Mouse (Mus musculus): ENCODE results near the gene Agbl5. TPM values are rescaled to one million over a fixed set of nuclear protein-coding genes. Genes with fewer than 3 reads are reported as not detected.
"Not testable (repeated sequence)": the region's sequence is repeated elsewhere in the genome, so short reads cannot be mapped to it uniquely, and the experiment has no call there.

Agbl5 gene
- polyA plus RNA-seq, 1 experiment from 2014 or later = 21.5 TPM

GRCm38 (mm10) chr5:30879347-30879943 lies 9.0 kb upstream of the Agbl5 start:
- WGBS = 79% methylated on average over 5 of the region's 5 CpGs
- Histone ChIP-seq H3K27me3 (ENCODE audit: control insufficient read depth, insufficient read depth, low read length) (no peaks in the 10 kb centered on the region), H3K27ac (ENCODE audit: low read depth, low read length) (no peak overlapping the region), H3K4me2 (replicated peaks; ENCODE audit: low read depth, low read length) (no peak overlapping the region), H3K4me3 (ENCODE audit: low read depth, low read length) (no peak overlapping the region), H3K4me1 (replicated peaks; ENCODE audit: control insufficient read depth, insufficient read depth, low read length) (no peaks in the 10 kb centered on the region), H3K36me3 (ENCODE audit: control insufficient read depth, insufficient read depth, low read length) (peaks cover 23% of the 10 kb centered on the region), H3K9me3 (ENCODE audit: control insufficient read depth, low read length) (no peaks in the 10 kb centered on the region), H3K9ac (ENCODE audit: low read depth, low read length) (no peak overlapping the region)
- DNase-seq (ENCODE audit: low spot score) (no peak), ATAC-seq (ENCODE audit: low FRiP score) (no peak)

GRCm38 (mm10) chr5:30881839-30882238 lies 6.7 kb upstream of the Agbl5 start:
- not testable (repeated sequence) for H3K4me2 ChIP-seq (replicated peaks; ENCODE audit: low read depth, low read length); H3K27me3 ChIP-seq (ENCODE audit: control insufficient read depth, insufficient read depth, low read length); H3K27ac ChIP-seq (ENCODE audit: low read depth, low read length); ATAC-seq (ENCODE audit: low FRiP score); H3K4me1 ChIP-seq (replicated peaks; ENCODE audit: control insufficient read depth, insufficient read depth, low read length); H3K9me3 ChIP-seq (ENCODE audit: control insufficient read depth, low read length); H3K4me3 ChIP-seq (ENCODE audit: low read depth, low read length); H3K36me3 ChIP-seq (ENCODE audit: control insufficient read depth, insufficient read depth, low read length); DNase-seq (ENCODE audit: low spot score); H3K9ac ChIP-seq (ENCODE audit: low read depth, low read length)
- 81% methylated on average over 4 of the region's 4 CpGs for WGBS

GRCm38 (mm10) chr5:30886209-30886608 lies 2.3 kb upstream of the Agbl5 start:
- DNase-seq (ENCODE audit: low spot score) (no peak), ATAC-seq (ENCODE audit: low FRiP score) (no peak)
- no peaks in the 10 kb centered on the region; the same call in none of the 2 replicates for H3K4me1 ChIP-seq (replicated peaks; ENCODE audit: control insufficient read depth, insufficient read depth, low read length)
- H3K27me3 ChIP-seq (ENCODE audit: control insufficient read depth, insufficient read depth, low read length) = no peaks in the 10 kb centered on the region
- H3K27ac ChIP-seq (ENCODE audit: low read depth, low read length) = no peak overlapping the region
- H3K4me3 ChIP-seq (ENCODE audit: low read depth, low read length) = no peak overlapping the region
- H3K4me2 ChIP-seq (replicated peaks; ENCODE audit: low read depth, low read length) = no peak overlapping the region; the same call in 1 of the 2 replicates
- no peak overlapping the region for H3K9ac ChIP-seq (ENCODE audit: low read depth, low read length)
- no peaks in the 10 kb centered on the region for H3K9me3 ChIP-seq (ENCODE audit: control insufficient read depth, low read length)
- WGBS = 61% methylated on average over 4 of the region's 4 CpGs
- H3K36me3 ChIP-seq (ENCODE audit: control insufficient read depth, insufficient read depth, low read length) = no peaks in the 10 kb centered on the region

DNA sequence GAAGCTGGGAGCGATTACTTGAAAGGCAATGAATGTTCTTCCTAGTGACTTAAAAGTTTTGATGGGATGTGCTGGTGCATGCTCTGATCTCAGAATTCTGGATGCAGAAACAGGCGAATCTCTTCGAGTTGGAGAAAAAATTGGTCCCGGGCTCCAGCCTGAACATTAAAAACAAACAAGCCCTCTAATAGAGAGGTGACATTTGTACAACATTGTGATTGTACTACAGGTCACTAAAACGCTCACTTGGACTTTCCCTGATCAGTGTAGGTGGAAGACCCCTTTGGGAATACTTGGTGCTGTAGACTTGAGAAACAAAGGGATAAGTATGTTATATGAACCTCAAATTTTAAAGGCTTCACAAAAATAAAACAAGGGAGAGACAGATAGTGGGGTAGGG lies 1.8 kb upstream of the Agbl5 start:
- H3K36me3 ChIP-seq (ENCODE audit: control insufficient read depth, insufficient read depth, low read length) = no peaks in the 10 kb centered on the region
- 35% methylated on average over 5 of the region's 5 CpGs for WGBS
- H3K4me2 ChIP-seq (replicated peaks; ENCODE audit: low read depth, low read length) = peak overlapping the region; percentile 90
- H3K4me1 ChIP-seq (replicated peaks; ENCODE audit: control insufficient read depth, insufficient read depth, low read length) = no peaks in the 10 kb centered on the region; the same call in none of the 2 replicates
- peak overlapping the region; percentile 95 for H3K27ac ChIP-seq (ENCODE audit: low read depth, low read length)
- no peaks in the 10 kb centered on the region for H3K27me3 ChIP-seq (ENCODE audit: control insufficient read depth, insufficient read depth, low read length)
- ATAC-seq (ENCODE audit: low FRiP score) (no peak), DNase-seq (ENCODE audit: low spot score) (peak; percentile 41)
- peak overlapping the region; percentile 63 for H3K4me3 ChIP-seq (ENCODE audit: low read depth, low read length)
- no peaks in the 10 kb centered on the region for H3K9me3 ChIP-seq (ENCODE audit: control insufficient read depth, low read length)
- peak overlapping the region; percentile 68 for H3K9ac ChIP-seq (ENCODE audit: low read depth, low read length)

- ATAC-seq (ENCODE audit: low FRiP score) (peak; percentile 67), DNase-seq (ENCODE audit: low spot score) (peak; percentile 78)
- H3K9ac ChIP-seq (ENCODE audit: low read depth, low read length) = peak overlapping the region; percentile 68
- H3K9me3 ChIP-seq (ENCODE audit: control insufficient read depth, low read length) = no peaks in the 10 kb centered on the region
- peak overlapping the region; percentile 90 for H3K4me2 ChIP-seq (replicated peaks; ENCODE audit: low read depth, low read length)
- H3K27me3 ChIP-seq (ENCODE audit: control insufficient read depth, insufficient read depth, low read length) = no peaks in the 10 kb centered on the region
- peak overlapping the region; percentile 63 for H3K4me3 ChIP-seq (ENCODE audit: low read depth, low read length)
- no peaks in the 10 kb centered on the region; the same call in none of the 2 replicates for H3K4me1 ChIP-seq (replicated peaks; ENCODE audit: control insufficient read depth, insufficient read depth, low read length)
- whole genome bisulfite sequencing = under 1% methylated on average over 19 of the region's 19 CpGs
- peak overlapping the region; percentile 95 for H3K27ac ChIP-seq (ENCODE audit: low read depth, low read length)
- no peaks in the 10 kb centered on the region for H3K36me3 ChIP-seq (ENCODE audit: control insufficient read depth, insufficient read depth, low read length)
Observed at GRCm38 (mm10) chr5:30887331-30887761, 1.1 kb upstream of the Agbl5 start.

GRCm38 (mm10) chr5:30887858-30888336 lies 597 bp upstream of the Agbl5 start:
- H3K9ac ChIP-seq (ENCODE audit: low read depth, low read length) = peak overlapping the region; percentile 68
- WGBS = under 1% methylated on average over 28 of the region's 28 CpGs
- peak overlapping the region; percentile 95 for H3K27ac ChIP-seq (ENCODE audit: low read depth, low read length)
- H3K27me3 ChIP-seq (ENCODE audit: control insufficient read depth, insufficient read depth, low read length) = no peaks in the 10 kb centered on the region
- H3K36me3 ChIP-seq (ENCODE audit: control insufficient read depth, insufficient read depth, low read length) = no peaks in the 10 kb centered on the region
- no peaks in the 10 kb centered on the region; the same call in none of the 2 replicates for H3K4me1 ChIP-seq (replicated peaks; ENCODE audit: control insufficient read depth, insufficient read depth, low read length)
- H3K9me3 ChIP-seq (ENCODE audit: control insufficient read depth, low read length) = no peaks in the 10 kb centered on the region
- H3K4me2 ChIP-seq (replicated peaks; ENCODE audit: low read depth, low read length) = peak overlapping the region; percentile 90
- ATAC-seq (ENCODE audit: low FRiP score) = peak; percentile 89
- peak overlapping the region; percentile 63 for H3K4me3 ChIP-seq (ENCODE audit: low read depth, low read length)
- peak; percentile 96 for DNase-seq (ENCODE audit: low spot score)

DNA sequence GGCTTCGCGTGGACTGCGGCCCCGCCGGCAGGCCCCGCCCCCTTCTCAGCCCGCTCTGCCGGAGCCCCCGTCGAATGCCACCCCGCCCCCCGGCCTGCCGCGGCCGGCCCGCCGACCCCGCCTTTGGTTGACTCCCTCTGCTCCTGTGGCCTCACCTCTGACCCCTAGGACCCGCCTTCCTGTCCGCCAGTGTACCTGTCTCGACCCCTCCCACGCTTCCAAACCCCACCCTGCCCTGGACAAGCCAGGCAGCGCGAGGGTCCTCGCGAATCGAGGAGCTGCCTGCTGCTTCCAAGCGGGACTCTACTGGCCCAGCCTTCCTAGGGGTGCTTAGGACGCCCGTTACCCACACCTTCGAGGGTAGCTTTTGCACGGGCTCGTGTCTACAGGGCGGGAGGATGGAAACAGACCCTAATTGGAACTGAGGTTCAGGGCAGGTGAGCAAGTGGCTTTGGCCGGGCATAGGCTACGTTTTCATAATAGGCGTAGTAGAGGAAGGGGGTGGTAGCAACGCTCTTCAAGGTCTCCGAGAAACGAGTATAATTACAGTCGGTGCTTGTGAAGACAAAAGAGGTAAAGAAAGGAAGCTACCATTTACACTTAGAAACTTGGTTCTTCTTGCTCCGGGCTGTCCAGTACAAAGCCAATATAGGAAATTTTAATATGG lies 727 bp downstream of the Agbl5 start:
- no peaks in the 10 kb centered on the region for H3K27me3 ChIP-seq (ENCODE audit: control insufficient read depth, insufficient read depth, low read length)
- H3K36me3 ChIP-seq (ENCODE audit: control insufficient read depth, insufficient read depth, low read length) = no peaks in the 10 kb centered on the region
- 1% methylated on average over 30 of the region's 42 CpGs for WGBS
- DNase-seq (ENCODE audit: low spot score) (no peak), ATAC-seq (ENCODE audit: low FRiP score) (peak; percentile 29)
- no peaks in the 10 kb centered on the region for H3K9me3 ChIP-seq (ENCODE audit: control insufficient read depth, low read length)
- peak overlapping the region; percentile 95 for H3K27ac ChIP-seq (ENCODE audit: low read depth, low read length)
- H3K9ac ChIP-seq (ENCODE audit: low read depth, low read length) = peak overlapping the region; percentile 74
- H3K4me1 ChIP-seq (replicated peaks; ENCODE audit: control insufficient read depth, insufficient read depth, low read length) = no peaks in the 10 kb centered on the region; the same call in none of the 2 replicates
- H3K4me2 ChIP-seq (replicated peaks; ENCODE audit: low read depth, low read length) = peak overlapping the region; percentile 90
- H3K4me3 ChIP-seq (ENCODE audit: low read depth, low read length) = peak overlapping the region; percentile 63

GRCm38 (mm10) chr5:30890375-30890774 lies 1.9 kb downstream of the Agbl5 start:
- no peak overlapping the region for H3K27ac ChIP-seq (ENCODE audit: low read depth, low read length)
- no peak for ATAC-seq (ENCODE audit: low FRiP score)
- 92% methylated on average over 7 of the region's 7 CpGs for WGBS

More at GRCm38 (mm10) chr5:30890375-30890774, 1.9 kb downstream of the Agbl5 start:
- no peak for DNase-seq (ENCODE audit: low spot score)
- H3K4me2 ChIP-seq (replicated peaks; ENCODE audit: low read depth, low read length) = peak overlapping the region; percentile 90; the same call in 1 of the 2 replicates
- no peaks in the 10 kb centered on the region for H3K9me3 ChIP-seq (ENCODE audit: control insufficient read depth, low read length)
- no peaks in the 10 kb centered on the region; the same call in 1 of the 2 replicates for H3K36me3 ChIP-seq (ENCODE audit: control insufficient read depth, insufficient read depth, low read length)
- no peaks in the 10 kb centered on the region; the same call in none of the 2 replicates for H3K4me1 ChIP-seq (replicated peaks; ENCODE audit: control insufficient read depth, insufficient read depth, low read length)
- peak overlapping the region; percentile 63; the same call in 1 of the 2 replicates for H3K4me3 ChIP-seq (ENCODE audit: low read depth, low read length)
- H3K27me3 ChIP-seq (ENCODE audit: control insufficient read depth, insufficient read depth, low read length) = no peaks in the 10 kb centered on the region
- no peak overlapping the region; the same call in 1 of the 2 replicates for H3K9ac ChIP-seq (ENCODE audit: low read depth, low read length)

All from hindbrain, embryonic 11.5 days (tissue).